Mouse (Mus musculus) retina, postnatal 7 days (tissue): ENCODE measurements around the gene Cacna1i.

ENCODE experiments used
- DNase-seq: peaks from one replicate; pipeline ENCODE4 v3.0.0-alpha.2; 2012; ENCODE audit warnings: low read depth, low spot score

Cacna1i gene

DNA sequence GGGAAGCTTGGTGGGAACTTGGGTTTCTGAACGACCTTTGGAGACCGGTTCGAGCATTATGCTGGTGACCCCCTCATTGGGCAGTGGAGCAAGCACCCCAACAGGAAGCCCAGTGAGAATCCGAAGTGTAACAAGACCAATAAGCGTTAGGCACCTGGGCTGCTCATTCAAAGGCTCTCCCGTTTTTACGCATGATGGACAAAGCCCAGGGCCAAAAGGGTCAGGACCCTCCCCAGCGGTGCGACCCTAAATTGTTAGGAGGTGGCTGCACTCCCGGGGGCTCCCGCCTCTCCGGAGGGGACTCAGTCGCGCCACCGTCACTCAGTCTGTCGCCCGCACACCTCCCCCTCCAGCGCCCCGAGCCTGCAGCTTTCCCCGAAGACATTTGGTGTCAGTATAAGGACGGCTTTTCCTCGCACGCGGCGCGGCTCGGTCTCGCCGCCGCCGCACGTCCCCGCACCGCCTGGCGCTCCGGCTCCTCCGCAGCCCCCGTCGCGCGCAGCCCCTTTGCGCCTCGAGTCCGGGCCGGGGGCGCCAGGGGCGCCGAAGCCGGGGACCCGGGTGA lies at the start of gene Cacna1i:
Gene Cacna1i (plus strand): TSS at position 388 of the 565 bp plus-strand sequence.
- no peak for DNase-seq

DNA sequence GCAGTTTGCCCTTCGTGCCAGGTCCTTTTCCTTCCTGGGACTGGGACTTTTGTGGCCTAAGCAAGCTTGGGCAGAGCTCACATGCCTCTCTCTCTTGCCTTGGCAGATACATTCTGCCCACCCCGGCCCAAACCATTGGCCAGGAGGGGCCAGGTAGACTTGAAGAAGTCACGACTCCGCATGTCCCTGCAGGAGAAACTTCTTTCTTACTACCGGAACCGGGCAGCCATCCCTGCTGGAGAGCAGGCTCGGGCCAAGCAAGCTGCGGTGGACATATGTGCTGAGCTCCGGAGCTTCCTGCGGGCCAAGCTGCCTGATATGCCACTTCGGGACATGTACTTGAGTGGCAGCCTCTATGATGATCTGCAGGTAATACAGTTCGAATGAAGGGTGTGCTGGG lies 38.9 kb upstream of the Cacna1i start:
- no peak for DNase-seq

DNA sequence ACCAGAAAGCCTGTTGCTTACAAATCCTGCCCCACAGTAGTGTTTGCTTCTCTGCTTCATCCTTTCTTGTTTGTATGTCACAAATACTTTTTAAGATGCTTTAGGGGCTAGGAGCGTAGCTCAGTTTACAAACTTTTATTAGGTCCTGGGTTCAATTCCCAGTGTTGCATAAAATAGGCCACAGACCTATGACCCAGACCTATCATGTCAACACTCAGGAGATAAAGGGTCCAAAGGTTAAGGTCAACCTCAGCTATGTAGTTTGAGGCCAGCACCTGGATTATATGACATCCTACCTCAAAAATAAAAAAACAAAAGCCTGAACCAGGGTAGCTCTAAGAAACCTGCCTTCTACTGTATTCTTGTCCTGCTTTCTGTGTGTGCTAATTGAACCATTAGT lies 38.4 kb upstream of the Cacna1i start:
- no peak for DNase-seq

DNA sequence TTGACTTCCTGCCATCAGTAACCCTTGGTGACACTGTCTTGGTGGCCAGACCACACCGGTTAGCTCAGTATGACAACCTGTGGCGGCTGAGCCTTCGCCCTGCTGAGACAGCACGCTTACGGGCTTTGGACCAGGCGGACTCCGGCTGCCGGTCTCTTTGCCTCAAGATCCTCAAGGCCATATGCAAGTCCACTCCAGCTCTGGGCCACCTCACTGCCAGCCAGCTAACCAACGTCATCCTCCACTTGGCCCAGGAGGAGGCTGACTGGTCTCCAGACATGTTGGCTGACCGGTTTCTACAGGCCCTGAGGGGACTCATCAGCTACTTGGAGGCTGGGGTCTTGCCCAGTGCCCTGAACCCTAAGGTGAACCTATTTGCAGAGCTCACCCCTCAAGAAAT lies 37.4 kb upstream of the Cacna1i start:
- DNase-seq = no peak

DNA sequence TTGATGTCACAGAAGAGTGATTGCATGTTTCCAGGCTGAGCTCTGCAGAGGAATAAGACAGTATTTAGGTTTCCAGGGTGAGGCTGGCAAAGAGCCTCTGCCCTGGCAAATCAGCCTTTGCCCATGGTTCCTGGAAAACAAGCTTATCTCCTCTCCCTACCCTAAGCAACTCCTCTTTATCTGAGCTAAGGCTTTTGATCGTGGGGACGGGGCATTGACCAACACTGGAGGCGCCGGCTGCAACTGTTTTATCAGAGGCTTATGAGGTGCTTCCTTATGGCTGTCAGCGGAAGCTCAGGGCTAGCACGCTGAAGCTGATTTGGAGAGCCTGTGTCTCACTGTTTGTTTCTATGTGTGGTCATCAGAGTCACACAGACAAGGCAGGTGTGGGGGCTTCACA lies 36.5 kb upstream of the Cacna1i start:
- DNase-seq = no peak

DNA sequence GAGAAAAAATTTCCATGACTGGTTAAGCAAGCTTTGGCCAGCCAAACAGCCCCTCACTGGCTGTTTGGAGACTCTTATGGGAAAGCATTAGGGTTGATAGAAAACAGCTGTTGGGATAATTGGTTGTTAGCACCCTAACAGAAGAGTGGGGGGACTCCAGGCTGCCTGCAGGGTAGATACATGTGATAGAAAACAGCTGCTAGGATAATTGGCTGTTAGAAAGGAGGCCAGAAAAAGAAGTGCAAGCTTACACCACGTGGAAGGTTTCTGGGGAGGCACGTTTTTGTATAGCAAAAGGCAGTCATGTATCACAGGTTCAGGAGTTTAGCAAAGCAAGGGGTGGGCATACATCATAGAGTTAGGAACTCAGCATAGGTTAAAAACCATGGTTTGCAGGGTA lies 33.5 kb upstream of the Cacna1i start:
- no peak for DNase-seq

DNA sequence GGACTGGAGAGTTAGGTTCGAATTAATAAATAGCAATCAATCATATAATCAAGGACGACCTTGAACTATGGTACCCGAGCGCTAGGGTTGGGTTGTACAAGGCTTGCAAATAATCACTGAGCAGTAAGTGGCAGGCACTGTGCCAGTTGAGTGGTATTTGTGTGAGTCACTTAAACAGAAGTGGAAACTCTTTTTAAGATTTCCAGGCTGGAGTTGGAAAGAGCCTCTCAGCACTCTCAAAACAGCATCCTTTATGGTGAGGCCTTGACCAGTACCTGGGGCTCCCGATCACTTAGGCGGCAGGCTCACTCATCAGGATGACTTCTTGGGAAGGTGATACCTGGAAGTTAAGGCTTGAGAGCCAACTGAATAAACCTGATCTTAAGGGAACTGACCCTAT lies 32.8 kb upstream of the Cacna1i start:
- no peak for DNase-seq

DNA sequence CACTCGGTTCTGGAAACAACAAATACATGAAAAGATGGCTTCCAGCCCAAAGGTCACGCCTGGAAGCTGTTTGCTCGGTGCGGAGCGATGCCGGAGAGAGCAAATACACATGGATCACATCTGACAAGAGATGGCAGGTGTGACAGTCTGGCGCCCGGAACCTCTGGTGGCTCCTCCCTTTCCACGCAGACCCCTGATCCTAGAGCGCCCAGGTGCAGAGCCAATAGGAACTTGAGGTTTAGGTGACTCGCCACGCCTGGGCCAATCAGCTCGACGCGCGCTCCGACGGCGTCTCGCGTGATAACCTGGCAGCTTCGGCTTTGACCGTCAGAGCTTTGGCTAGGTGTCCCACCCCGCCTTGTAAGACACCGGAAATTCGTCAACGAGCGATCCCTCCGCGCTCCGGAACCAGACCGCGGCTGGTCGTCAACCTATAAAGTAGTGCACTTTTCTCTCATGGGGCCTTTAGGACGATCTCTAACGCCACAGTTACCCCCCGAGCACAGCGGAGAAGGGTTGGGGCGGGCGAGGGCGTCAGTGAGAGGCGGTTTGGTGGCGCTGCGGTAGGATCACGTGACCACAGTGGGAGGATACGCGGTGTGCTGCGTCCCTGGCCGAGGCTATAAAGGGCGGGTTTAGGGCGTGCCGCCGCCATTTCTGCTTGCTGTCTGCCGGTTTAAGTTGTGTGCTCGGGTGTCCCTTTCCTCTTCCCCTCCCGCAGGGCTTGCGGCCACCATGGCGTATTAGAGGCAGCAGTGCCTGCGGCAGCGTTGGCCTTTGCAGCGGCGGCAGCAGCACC lies 32.0 kb upstream of the Cacna1i start, which contains the start of gene Atf4:
Gene Atf4 (plus strand): TSS at position 338 of the 799 bp plus-strand sequence.
- peak; percentile 98 for DNase-seq

DNA sequence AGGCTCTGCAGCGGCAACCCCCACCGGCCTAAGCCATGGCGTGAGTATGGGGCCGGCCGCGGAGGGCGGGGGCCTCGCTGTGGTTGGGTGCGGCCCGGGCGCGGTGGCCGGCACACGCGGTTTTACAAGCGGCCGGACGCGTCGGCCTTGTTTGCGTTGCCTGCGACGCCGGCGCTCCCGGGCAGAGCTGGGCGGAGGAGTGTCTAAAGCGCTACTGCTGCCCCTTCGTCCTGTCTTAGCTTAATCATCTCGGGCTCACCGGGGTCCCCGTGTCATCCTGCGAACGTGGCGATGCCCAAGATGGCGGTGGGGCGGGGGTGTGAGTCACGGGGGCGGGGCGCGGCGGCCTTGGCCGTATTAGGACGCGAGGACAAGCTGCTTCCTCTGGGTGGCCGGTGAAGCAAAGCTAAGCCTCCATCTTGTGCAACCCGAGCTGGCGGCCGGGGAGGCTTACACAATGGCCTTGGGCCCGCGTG lies 31.4 kb upstream of the Cacna1i start:
- peak; percentile 81 for DNase-seq

DNA sequence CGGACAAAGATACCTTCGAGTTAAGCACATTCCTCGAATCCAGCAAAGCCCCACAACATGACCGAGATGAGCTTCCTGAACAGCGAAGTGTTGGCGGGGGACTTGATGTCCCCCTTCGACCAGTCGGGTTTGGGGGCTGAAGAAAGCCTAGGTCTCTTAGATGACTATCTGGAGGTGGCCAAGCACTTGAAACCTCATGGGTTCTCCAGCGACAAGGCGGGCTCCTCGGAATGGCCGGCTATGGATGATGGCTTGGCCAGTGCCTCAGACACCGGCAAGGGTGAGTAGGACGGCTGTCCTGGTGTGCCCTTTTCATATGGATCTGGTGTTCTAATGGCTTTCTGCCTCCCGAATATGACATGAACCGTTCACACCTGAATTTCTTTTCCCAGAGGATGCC lies 30.8 kb upstream of the Cacna1i start:
- DNase-seq = no peak

DNA sequence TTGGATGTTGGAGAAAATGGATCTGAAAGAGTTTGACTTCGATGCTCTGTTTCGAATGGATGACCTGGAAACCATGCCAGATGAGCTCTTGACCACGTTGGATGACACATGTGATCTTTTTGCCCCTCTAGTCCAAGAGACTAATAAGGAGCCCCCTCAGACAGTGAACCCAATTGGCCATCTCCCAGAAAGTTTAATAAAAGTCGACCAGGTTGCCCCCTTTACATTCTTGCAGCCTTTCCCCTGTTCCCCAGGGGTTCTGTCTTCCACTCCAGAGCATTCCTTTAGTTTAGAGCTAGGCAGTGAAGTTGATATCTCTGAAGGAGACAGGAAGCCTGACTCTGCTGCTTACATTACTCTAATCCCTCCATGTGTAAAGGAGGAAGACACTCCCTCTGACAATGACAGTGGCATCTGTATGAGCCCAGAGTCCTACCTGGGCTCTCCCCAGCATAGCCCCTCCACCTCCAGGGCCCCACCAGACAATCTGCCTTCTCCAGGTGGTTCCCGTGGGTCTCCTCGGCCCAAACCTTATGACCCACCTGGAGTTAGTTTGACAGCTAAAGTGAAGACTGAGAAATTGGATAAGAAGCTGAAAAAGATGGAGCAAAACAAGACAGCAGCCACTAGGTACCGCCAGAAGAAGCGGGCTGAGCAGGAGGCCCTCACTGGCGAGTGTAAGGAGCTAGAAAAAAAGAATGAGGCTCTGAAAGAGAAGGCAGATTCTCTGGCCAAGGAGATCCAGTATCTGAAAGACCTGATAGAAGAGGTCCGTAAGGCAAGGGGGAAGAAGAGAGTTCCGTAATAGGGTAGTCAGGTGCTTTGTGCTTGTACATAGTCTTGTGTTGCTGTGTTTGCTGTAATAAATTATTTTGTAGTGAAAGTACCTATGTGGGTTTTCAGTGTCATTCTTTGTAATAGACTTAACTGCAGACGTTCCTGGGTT lies 30.1 kb upstream of the Cacna1i start:
- DNase-seq = no peak

DNA sequence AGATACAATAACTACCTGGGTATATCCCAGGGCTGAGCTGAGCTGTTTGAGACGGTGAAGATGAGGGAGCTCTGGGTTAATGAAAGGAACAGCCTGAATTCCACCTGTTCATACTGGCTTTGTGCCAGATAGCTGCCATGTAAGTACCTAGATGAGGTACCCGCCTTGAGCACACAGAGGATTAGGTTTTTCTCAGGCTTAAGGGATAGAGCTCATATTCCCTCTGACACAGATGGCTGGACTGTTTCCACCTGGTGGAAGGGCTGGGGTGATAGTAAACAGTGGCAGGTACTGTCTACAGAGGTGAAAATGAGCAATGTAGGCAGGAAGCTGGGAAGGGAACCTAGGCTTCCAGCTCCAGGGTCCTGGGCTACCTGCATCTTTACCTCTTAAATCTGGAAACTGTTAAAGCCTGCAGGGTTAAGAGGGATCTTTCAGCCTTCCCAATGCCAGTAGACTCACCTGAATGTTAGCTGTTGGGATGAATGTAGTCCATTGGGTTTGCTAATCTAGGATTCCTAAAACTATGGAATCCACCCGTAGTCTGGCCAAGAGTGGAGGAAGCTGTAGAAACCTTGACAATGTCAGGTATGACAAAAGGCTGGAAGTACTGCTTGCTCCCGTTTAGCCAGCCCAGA lies 29.3 kb upstream of the Cacna1i start:
- DNase-seq = peak; percentile 79

DNA sequence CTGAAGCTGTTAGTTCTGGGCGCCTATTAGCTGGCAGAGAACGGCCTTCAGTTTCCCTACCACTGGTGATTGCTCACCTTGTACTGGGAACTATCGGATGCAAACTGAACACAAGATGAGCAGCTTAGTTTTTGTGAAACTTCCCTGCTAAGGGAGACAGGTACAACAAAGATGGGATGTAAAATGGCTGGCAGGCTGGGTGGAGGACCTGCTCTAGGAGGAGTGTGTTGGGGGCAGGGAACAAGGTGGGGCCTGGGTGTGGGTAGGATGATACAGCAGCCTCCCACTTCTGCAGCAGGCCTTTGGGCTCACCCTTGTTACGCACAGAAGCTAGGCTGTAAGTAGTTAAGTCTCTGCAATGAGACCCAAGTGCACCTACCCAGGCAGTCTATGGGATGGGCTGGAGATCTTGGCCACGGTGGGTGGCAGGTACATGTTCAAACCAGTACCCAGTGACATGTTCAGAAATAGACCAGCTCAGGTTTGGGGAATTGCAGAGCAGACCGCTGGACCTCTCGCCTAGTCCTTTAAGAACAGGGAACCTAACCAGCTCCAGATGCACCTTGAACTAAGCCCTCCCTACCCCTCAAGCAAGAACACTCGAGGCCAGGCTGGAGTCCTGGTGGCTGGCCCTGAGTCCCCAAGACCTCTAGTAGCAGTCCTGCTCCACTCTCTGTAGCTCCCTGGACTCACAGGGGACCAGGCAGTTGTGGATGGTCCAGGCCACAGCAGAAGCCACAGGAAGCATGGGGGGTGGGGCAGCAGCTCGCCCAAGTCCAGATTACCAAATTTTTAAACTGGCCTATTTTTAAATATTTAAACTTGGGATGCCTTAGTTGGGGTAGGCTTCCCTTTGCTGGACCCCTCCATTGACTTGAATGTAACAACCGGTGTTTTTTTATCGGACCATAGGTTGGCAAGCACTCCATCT lies 28.5 kb upstream of the Cacna1i start:
- no peak for DNase-seq

DNA sequence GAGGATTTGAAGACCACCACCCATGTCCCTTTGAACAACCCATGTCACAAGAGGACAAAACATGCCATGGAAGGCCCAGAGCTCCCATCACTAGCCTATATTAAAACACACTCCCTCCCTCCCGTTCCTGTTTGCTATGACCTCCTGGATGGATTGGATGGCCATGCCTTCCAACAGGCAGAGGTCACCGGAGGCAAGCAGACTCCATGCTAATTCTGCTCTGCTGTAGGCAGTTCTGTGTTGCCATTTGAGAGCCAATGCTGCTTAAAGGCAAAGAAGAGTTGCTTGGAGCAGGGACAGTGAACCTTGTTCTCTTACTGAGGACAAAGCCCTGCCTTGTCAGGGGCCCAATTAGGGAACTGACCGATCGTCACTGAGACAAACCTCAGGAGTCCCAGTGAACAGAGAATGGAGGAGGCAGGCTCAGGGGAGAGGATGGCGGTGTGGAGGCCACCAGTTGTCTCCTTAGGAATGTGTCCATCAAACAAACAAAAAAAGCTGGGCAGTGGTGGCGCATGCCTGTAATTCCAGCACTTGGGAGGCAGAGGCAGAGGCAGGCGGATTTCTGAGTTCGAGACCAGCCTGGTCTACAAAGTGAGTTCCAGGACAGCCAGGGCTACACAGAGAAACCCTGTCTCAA lies 27.5 kb upstream of the Cacna1i start:
- no peak for DNase-seq

DNA sequence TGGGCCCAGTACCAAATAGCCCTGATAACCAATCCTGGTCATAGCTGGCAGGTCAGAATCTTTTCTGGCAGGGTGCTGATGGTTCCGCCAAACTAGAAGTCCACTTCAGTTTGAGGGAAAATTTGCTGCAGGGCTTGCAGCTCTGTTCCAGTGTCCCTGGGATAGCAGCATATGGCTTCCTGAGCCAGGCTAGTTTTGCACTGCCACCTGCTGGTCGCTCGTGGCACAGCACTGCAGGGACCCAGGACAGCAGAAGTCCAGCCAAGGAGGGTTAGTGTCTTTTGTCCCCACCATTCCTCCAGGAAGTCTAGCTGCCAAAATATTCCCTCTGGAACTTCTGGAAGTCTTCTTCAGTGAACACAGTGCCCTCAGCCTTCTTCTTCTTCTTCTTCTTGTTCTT lies 26.4 kb upstream of the Cacna1i start:
- DNase-seq = peak; percentile 74

DNA sequence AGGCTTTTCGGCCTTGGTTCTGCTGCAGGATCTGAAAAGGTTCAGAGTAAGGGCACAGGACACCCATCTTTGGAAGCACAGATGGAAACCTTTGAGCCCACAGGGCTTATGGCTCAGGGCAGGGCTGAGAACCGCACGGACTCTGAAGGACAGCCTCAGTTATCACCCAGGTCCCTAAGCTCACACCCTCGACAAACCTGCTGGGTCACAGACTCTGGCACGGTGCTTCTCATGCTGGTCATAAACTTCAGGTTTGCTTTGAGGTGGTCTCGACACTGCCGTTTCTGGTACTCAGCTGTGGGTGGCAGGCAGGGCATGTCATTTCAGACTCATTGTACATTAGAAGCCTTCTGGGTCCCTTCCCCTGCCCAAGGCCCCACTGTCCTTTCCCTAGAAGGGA lies 25.9 kb upstream of the Cacna1i start:
- no peak for DNase-seq

DNA sequence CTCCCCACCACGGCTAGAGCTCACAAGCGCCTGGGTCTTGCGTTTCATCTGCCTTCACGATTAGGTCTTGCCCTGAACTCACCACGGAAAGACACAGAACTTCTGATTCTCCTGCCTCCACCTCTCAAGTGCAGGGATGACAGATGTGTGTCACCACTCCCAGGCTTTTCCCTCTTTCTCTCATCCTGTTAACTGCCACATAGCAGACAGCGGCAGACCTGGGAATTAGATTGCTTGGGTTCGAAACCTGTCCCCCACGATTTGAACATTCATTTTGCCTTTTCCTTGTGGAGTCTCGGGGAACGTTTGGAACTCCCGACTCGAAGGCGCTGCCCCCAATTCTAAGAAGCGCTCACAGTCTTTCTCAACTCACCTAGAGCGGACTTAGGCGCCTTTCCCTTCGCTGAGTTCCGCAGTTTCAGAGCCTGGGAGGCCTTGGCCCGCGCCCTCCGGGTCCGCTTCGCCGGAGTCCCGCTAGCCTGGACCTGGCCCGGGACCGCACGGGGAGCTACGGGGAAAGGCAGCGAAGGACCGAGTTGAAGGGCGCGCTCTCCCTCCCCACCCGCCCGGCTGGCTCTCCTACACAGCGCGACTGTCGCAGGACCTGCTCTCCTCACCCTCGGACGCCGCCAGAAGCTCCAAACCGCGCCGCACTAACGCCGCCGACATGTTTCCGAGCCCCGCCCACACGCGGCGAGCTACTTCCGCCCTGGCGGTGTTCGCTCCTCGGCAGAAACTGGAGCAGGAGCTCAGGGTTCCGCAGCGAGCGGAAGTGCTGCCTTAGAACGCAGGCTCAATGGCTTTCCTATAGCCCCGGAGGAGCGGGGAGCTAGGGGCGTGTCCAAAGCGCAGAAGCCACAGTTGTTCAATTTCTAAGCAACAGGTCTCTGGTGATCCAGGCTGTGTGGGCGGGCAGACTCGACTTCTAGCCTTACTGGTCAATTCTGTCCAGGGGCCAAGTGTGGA lies 23.1 kb upstream of the Cacna1i start, which contains the start of gene Rps19bp1:
Gene Rps19bp1 (minus strand): TSS at position 706 of the 966 bp plus-strand sequence.
- peak; percentile 85 for DNase-seq

DNA sequence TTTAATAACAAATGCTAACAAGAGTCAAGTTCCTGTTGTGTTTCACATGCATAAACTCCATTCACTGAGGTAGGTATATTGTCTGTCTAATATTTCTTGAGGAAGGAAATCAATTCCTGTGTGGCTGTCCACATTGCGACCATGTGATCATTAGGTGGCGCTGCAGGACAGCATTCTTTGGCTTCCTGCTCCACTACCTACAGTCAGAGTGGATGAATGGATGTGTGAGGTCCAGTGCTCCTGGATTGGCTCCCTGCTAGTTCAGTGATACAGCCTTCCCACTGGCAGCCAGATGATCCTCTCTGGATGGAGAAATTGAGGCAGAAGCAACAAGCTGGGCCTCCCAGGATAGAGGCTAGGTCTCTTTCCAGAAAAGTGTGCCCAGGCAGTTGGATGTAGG lies 20.8 kb upstream of the Cacna1i start:
- DNase-seq = peak; percentile 84
